Mouse (Mus musculus) WW6 (cell line): ENCODE results near the gene Fh1.

Experiments
- DNase-seq: peaks from one replicate; pipeline ENCODE4 v3.0.0-alpha.2; 2013; ENCODE audit warnings: low read depth, low spot score

Gene Fh1

DNA sequence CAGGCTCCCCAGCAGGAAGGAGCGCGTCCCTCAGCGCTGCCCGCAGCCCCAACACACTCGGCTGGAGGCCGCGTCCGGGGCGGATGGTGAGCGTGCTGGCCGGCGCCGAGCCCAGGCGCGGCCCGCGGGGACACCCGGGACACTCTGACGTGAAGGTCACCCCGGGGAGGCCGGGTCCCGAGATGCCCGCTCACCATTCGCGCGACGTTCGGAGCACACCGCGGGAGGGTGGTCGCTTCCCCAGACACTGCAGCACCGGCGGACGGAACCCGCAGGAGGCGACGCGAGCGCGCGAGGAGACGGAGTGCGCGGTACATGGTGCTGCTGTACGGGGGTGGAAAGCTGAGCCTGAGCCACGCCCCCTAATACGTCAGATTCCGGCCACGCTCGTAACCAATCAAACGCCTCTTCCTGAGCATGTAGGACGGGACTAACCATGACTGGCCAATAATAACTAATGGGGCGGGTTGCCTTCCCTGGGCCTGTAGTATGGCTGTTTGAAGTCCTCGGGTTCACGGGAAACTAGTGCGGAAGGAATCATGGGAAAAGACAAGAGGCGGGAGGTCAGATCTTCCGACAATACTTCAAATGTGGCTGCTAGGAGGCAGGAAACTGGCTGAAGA is at the start of gene Fh1:
Fh1 (minus strand) TSS at position 379 of the 623 bp plus-strand sequence.
- peak; percentile 87 for DNase-seq

- DNase-seq: no peak
These were observed 49.7 kb upstream of the Fh1 start for GRCm38 (mm10) chr1:175675116-175675515.

GRCm38 (mm10) chr1:175673563-175674325 is 48.3 kb upstream of the Fh1 start:
- DNase-seq: no peak

DNA sequence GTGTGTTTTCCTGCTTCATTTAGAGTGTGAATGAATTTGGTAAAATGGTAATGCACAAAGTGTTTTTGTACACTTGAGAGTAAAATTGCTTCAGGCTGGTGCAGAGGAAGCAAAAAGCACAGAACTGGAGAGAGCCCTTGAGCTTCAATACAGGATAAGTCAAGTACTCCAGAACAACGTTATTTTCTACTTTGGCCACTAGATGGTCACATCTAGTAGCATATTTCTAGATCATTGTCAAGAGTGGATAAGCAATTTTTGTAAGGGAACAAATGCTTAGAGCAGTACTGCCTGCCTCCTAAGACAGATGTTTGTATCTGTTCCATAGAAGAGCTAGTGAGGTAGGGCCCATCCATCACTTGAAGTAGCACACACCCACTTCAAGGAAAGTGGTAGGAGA is 46.2 kb upstream of the Fh1 start:
- no peak for DNase-seq

DNA sequence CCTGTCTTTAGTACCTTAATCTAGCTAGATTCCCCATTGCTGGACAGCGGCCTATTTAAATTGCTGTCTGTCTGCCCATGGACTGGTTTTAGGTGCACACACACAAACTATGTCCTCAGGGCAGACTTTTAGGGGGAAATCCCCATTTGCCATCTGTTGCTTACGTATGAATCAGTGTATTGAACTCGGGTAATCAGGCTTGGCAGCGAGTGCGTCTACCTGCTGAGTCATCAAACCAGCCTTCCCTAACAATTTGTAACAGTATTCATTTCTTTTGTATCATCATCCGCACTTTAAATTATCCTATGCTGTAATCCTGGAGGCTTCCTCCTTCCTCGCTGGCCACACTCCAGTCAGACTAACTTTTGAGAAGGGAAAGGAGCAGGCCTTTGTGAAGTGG is 44.6 kb upstream of the Fh1 start:
- DNase-seq: no peak

GRCm38 (mm10) chr1:175669456-175669855 is 44.0 kb upstream of the Fh1 start:
- DNase-seq: no peak

DNA sequence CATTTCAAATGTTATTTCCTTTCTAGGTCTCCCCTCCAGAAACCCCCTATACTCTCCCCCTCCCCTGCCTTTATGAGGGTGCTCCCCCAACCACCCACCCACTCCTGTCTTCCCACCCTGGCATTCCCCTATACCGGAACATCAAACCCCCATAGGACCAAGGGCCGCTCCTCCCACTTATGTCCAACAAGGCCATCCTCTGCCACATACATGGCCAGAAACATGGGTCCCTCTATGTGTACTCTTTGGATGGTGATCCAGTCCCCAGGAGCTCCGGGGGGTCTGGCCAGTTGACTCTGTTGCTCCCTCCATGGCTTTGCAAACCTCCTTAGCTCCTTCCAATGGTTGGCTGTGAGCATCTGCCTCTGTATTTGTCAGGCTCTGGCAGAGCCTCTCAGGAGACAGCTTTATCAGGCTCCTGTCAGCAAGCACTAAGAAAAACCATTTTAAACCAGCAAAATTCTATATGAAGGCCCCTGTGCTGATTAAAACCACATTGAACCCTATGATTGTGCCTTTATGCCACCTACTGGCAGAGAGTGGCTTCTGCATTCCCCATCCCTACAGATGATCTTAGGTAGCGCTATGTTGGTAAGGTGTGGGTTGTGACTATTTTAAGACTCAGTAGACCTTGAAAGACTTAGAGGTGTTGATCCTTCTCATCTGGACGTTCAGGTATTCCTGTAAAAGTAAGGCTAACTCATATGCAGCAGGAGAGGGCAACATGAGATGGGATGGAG is 43.4 kb upstream of the Fh1 start:
- DNase-seq: no peak

- no peak for DNase-seq
These were observed 34.5 kb upstream of the Fh1 start for GRCm38 (mm10) chr1:175659900-175660299.

- DNase-seq: no peak
These were observed 23.2 kb upstream of the Fh1 start for GRCm38 (mm10) chr1:175648615-175649014.

DNA sequence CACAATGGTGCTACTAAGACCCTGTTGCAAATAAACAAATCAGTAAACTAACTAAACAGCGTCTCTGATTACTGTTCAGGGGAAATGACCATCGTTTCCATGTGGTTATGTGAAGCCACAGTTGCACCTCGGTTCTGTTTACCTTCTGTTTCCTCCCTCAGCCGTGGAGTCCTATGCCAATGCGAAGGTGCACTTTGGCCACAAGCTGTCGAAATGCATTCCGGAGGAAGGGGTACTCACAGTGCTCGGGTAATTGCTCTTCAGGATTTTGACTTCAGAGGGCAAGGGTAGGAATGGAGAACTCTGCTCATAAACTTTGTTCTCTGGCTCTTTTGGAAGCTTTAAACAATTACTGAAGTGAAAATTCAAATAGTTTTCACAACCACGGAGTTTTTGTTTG is 21.5 kb upstream of the Fh1 start:
- no peak for DNase-seq

- no peak for DNase-seq
These were observed 18.2 kb upstream of the Fh1 start for GRCm38 (mm10) chr1:175643496-175644265.

- no peak for DNase-seq
These were observed 15.2 kb upstream of the Fh1 start for GRCm38 (mm10) chr1:175640435-175641150.

GRCm38 (mm10) chr1:175639072-175639471 is 13.6 kb upstream of the Fh1 start:
- no peak for DNase-seq

GRCm38 (mm10) chr1:175637677-175638076 is 12.2 kb upstream of the Fh1 start:
- no peak for DNase-seq

DNA sequence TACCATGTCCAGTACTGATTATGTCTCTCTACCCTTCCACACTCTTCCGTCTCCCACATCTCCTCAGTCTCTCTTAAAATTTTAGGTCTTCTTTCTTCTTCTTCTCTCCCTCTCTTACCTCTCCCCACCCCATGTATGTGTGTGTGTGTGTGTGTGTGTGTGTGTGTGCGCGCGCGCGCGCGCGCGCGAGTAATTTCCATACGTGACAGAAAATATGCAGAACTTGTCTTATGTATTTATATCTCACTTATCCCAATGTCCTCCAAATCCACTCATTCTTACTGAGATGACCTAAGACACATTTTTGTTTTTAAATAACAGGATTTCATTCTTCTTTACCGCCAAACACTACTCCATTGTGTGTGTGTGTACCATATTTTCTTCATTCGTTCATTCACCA is 7.0 kb upstream of the Fh1 start:
- DNase-seq: no peak

DNA sequence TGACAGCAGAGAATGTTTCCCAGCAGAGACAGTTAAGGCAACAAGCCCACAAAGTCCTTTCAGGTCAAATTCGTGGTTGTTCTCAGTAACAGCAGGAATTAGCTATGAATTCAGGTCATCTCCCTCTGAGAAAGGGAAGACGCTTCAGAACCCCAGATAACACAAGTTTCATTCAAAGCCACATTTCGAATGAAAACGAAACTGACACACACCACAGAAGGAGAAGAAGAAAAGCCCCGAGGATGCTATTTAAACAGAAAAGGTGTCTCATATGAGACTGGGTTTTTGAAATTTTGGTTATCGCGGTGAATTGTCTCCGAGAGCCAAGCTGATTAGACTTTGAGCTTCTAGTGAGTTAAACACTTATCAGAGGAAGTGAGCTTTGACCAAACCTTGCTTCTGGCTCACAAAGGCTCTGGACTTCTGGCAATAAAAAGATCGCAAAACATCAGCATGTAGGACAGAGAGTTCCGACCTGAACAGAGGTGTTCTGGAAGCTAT is 6.3 kb upstream of the Fh1 start:
- DNase-seq: no peak

GRCm38 (mm10) chr1:175631080-175631479 is 5.6 kb upstream of the Fh1 start:
- no peak for DNase-seq

DNA sequence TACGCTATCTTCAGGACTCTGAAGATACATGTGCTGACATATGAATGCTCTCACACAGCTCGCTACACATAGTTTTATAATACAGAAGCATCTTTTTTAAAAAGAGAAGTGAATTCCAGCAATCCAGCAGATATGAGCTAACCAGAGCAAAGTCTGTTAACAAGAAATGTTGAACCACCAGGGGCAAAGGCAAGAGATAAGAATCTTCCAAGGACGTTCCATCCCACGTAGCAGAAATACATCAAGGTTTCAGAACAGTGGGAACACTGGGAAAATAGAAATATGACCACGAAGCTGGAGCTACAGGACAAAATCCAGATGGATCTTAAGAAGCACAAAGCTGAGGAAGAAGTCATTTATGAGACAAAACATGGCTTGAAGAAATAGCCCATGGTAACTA is 4.9 kb upstream of the Fh1 start:
- DNase-seq: no peak

DNA sequence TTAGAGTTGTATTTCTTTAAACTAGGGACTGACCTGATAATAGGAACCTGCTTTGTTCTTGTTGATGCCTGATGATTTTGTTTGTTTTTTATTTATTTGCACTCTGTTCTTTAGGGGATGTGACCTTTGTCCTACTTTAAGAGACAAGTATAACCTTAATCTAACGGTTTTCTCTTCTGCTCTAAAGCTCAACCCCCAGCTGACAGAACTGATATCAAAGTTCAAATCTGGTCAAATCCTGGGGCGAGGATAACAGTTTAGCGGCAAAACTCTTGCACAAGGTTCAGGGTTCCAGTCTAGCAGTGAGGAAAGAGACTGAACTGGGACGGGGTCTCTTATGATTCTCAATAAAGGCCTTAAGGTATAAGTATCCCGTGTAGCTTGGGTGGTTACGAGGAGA is 3.8 kb upstream of the Fh1 start:
- no peak for DNase-seq

- no peak for DNase-seq
These were observed 706 bp upstream of the Fh1 start for GRCm38 (mm10) chr1:175625990-175626692.
